Mouse (Mus musculus) E14TG2a.4 (cell line): ENCODE results near the gene Dok4.

Experiments used
- CTCF ChIP-seq: conservative IDR thresholded peaks from 2 replicates; pipeline ENCODE4 v1.5.1; 2014; ENCODE audit warnings: low read length
- NANOG ChIP-seq: IDR thresholded peaks from 2 replicates; pipeline ENCODE4 v1.6.1; 2014; ENCODE audit warnings: borderline replicate concordance, low read length, mixed read lengths
- POU5F1 ChIP-seq: IDR thresholded peaks from 2 replicates; pipeline ENCODE4 v1.6.1; 2014; ENCODE audit warnings: low read length, borderline replicate concordance

DNA sequence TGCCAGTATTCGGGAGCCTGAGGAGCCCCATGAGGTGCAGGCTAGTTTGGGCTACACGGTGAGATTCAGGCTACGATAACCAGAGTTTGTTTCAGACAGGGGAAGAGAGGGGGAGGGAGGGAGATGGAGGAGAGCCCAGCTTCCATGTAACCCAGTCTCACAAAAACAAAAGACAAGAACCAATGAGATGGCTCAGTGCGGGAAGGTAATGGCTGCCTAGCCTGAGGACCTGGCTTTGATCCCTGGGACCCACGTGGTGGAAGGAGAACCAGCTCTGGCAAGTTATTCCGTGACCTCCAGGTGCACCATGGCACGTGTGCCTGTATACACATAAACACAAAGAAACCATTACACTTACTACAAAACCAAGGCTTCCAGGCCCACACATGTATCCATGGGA, 55.6 kb downstream of the Dok4 start:
- TF ChIP-seq CTCF, result no peak
- TF ChIP-seq NANOG, result no peak
- no peak for TF ChIP-seq POU5F1
